Mouse (Mus musculus) liver (tissue): ENCODE data around the gene Sema6b.

Source experiments
- DNase-seq: peaks from one replicate; pipeline ENCODE4 v3.0.0-alpha.2; 2020; ENCODE audit warnings: mixed read lengths

Sema6b gene

GRCm38 (mm10) chr17:56144546-56144945 is 4.4 kb upstream of the Sema6b start:
- no peak for DNase-seq

- DNase-seq = no peak
Measured at GRCm38 (mm10) chr17:56141702-56142605, 1.8 kb upstream of the Sema6b start.

- DNase-seq = no peak
Measured at GRCm38 (mm10) chr17:56139355-56139754, 788 bp downstream of the Sema6b start.

GRCm38 (mm10) chr17:56137839-56138613 is 2.1 kb downstream of the Sema6b start:
- no peak for DNase-seq

GRCm38 (mm10) chr17:56136558-56136957 is 3.6 kb downstream of the Sema6b start:
- no peak for DNase-seq

- peak; percentile 78 for DNase-seq
Measured at GRCm38 (mm10) chr17:56134463-56134971, 5.6 kb downstream of the Sema6b start.

GRCm38 (mm10) chr17:56133457-56134363 is 6.4 kb downstream of the Sema6b start:
- peak; percentile 66 for DNase-seq

- peak; percentile 66 for DNase-seq
Measured at GRCm38 (mm10) chr17:56132661-56133060, 7.5 kb downstream of the Sema6b start.

- peak; percentile 76 for DNase-seq
Measured at GRCm38 (mm10) chr17:56131814-56132213, 8.3 kb downstream of the Sema6b start.

GRCm38 (mm10) chr17:56131136-56131535 is 9.0 kb downstream of the Sema6b start:
- DNase-seq = no peak

- no peak for DNase-seq
Measured at GRCm38 (mm10) chr17:56128246-56128645, 11.9 kb downstream of the Sema6b start.

- DNase-seq = no peak
Measured at GRCm38 (mm10) chr17:56126175-56126574, 14.0 kb downstream of the Sema6b start.

GRCm38 (mm10) chr17:56125276-56125630 is 14.9 kb downstream of the Sema6b start:
- no peak for DNase-seq

GRCm38 (mm10) chr17:56124377-56125275 is 15.5 kb downstream of the Sema6b start:
- DNase-seq = peak; percentile 67

GRCm38 (mm10) chr17:56123681-56124340 is 16.3 kb downstream of the Sema6b start:
- DNase-seq = no peak

GRCm38 (mm10) chr17:56123161-56123560 is 17.0 kb downstream of the Sema6b start:
- no peak for DNase-seq

- DNase-seq = no peak
Measured at GRCm38 (mm10) chr17:56121826-56122225, 18.3 kb downstream of the Sema6b start, which contains the start of gene Lrg1. TSS of gene Lrg1 (minus strand) at chr17:56122001.

GRCm38 (mm10) chr17:56119981-56120880 is 19.9 kb downstream of the Sema6b start:
- DNase-seq = no peak

GRCm38 (mm10) chr17:56119431-56119830 is 20.7 kb downstream of the Sema6b start:
- DNase-seq = no peak

- DNase-seq = peak; percentile 67
Measured at GRCm38 (mm10) chr17:56117251-56117710, 22.9 kb downstream of the Sema6b start, which contains the start of gene Plin5. TSS of gene Plin5 (minus strand) at chr17:56117596.
